Mouse (Mus musculus) liver, adult 2 months (tissue): Measurements from ENCODE around the gene Cpne6.

Source experiments
- CTCF ChIP-seq: fragments of 200-500 bp; IDR thresholded peaks from 2 replicates; pipeline ENCODE4 v1.5.1; 2011; ENCODE audit warnings: low read depth, low read length, control low read depth
- POLR2A ChIP-seq: fragments of 200-500 bp; IDR thresholded peaks from 2 replicates; pipeline ENCODE4 v1.6.1; 2011; ENCODE audit warnings: low read length, control low read depth; ENCODE audit not compliant: insufficient read depth; ENCODE audit errors: extremely low read depth

DNA sequence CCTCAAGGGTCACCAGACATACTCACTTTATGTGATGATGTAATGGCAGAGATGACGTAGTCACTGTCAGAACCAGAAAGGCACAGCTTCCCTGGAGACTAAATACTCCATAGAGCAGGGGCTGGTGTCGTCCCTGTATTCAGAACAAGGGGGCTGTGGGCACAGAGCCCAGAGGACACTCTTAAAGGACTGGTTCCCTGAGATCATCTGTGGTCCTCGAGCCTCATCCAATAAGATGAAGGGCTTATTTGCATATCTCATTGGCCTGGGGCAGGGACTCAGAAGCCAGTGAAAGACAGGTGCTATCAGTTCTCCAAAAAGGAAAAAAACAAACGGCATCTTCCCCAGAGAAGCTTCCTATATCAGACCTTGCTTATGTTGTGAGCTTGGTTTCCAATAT is 13.8 kb downstream of the Cpne6 start:
- TF ChIP-seq CTCF (no peak), POLR2A (no peak)
